Mouse (Mus musculus) urinary bladder, postnatal 25 days (tissue): ENCODE measurements around the gene Sept6.
"Not testable (repeated sequence)": the region's sequence is repeated elsewhere in the genome, so short reads cannot be mapped to it uniquely, and the experiment has no call there.

Source experiments
- DNase-seq: peaks from one replicate; pipeline ENCODE4 v3.0.0; 2022; ENCODE audit warnings: low spot score

The Sept6 gene

DNA sequence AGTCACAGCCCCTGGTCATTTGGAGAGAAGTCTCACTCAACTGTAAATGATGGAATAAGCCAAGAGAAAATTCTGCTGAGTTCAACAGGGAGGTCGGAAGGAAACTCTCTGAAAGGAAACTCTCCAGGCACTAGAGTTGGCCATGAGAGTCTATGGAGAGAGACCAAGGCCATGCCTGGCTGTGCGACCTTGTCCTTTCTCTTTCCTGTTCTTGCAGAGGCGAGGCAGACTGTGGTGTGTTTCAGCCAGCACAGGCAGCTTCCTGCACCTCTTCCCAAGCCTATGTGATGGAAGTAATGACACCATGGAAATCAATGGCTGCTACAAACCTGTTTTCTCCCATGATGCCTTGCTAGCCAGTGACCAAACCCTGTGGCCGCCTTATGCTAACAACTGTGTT is 20.4 kb downstream of the Sept6 start:
- no peak for DNase-seq

DNA sequence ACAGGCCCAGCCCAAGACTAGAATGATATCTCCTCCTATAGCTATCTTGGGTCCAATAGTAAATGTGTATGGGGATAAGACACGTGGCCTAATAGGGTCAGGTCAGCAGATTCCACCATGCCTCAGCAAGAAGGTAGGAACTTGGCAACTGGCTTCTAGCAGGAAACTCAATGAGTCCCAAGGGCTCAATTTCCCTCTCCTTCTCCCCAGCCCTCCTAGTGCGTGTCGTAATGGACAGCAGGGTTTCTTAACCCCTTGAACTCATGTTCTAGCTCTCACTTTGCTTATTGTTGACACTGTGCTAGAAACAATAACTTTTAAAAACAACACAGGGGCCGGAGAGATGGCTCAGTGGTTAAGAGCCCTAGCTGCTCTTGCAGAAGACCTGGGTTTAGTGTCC is 22.1 kb downstream of the Sept6 start:
- no peak for DNase-seq

DNA sequence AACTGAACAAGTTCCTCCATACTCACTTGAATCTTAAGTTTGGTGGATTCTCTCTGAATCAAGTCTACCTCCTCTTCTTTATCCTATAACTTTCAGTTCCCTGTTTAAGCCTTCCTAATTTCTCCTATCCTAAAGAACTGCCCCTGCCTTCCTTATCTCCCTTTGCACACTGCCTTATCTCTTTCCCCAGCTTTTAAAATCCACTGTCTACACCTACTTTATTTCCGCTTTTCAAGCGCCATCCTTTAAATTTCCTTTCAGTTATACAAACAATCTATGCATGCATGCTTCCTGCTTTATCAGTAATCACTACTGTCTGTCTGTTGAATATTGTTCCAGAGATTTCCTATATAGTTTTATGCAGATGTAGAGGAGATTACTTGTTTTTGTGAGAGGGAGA is 34.9 kb downstream of the Sept6 start:
- DNase-seq: no peak

DNA sequence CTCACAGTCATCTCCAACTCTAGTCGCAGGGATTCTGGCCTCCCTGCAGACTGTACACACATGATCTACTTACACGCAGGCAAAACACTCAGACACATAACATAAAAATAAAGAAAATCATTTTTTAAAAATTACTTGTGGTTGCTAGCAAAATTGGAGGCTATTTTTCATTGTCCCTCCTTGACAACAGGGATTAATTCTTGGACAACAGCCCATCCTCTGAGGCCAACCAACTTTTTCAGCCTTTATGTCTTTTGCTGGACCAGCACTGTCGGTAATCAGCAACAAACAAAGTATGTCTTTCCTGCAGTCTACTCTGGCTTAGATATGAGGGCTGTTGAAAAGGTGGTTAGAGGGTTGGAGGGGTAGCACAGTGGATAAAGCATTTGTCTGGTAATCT is 50.5 kb downstream of the Sept6 start:
- no peak for DNase-seq

DNA sequence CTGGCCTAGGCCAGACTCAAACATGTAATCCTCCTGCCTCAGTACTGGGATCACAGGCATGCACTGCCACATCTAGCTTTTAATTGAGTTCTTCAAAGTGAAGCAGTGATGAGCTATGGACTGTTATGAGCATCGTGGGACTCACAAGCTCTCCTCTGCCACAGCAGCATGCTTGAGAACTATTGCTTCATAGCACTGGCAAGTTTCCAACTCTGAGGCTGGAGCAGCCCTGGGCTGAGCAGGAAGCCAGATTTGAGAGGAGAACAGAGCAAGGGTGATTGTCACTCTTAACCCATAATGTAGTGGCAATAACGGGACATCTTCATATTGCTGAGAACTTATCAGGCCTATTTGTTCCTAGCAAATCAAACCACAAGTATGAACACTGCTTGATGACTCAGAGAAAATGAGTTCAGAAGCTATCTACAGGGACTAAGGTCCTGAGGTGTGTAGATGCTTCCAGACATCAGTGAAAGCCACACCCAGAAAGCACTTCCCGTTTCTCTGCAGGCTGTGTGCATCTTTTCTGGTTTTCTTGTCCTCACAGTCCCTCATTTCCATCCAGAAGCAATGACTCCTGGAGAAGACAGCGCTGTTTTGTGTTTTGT is 51.7 kb downstream of the Sept6 start:
- DNase-seq: peak; percentile 19

DNA sequence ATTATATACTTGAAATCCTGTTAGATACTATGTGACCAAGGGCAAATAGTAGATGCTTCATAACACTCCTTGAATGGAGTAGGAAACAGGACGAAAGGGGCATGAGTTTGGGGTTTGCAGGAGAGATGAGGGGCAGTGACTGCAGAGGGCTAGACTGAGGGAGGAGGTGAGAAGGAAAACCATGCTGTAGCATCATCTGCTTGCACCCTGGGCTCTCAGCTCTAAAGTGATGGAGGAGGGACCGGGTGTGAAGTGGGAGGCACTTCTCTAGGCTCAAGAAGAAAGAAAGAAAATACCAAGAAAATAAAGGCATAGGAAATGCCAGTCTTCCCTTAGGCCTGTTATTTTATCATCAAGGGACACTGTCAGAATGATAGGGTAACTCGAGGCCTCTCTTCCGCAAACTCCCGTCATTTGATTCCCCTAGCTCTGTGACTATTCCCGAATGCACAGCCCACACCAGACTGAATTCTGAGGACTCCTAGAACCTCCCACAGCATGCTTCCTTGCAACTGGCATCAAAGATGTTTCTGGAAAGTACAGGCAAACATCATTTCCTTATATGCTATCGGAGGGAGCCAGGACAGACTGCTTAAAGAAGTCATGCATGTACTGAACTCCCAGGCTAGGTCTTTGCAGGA is 56.1 kb downstream of the Sept6 start:
- DNase-seq: no peak

DNA sequence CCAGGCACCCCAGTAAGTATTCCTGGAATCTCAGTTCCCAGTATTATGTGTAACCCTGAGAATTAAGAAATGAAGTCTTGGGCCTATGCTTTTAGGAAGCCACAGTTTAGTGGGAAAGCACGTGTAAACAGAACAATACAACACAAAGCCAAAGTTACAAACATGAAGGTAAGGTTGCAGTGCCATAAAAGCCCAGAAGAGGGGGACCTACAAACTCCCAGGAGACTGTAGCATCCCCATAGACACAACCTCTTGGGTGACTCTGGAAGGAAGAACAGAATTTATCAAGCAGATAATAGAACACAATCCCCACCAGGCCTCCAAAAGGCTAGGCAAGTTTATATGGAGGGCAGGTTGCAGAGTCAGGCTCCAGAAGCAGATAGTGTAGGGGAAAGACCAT is 61.0 kb downstream of the Sept6 start:
- no peak for DNase-seq

DNA sequence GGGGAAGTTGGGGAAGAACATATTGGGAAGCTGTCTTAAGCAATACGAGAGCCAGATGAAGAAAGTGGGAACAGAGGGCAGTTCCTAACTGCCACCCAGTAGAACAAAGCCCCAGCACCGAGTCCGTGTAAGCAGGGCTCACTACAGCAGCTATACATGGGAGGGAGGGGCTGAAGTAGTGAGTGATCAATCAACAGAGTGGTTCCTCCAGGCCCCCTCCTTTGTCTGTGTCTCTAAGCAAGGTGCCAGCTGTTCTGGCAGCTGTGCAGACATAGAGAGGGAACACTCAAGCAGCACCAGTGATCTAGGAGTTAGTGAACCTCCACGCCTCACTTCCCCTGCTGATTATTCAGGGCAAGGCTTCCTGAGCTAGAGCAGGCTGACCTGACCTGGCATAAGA is 61.9 kb downstream of the Sept6 start:
- no peak for DNase-seq

DNA sequence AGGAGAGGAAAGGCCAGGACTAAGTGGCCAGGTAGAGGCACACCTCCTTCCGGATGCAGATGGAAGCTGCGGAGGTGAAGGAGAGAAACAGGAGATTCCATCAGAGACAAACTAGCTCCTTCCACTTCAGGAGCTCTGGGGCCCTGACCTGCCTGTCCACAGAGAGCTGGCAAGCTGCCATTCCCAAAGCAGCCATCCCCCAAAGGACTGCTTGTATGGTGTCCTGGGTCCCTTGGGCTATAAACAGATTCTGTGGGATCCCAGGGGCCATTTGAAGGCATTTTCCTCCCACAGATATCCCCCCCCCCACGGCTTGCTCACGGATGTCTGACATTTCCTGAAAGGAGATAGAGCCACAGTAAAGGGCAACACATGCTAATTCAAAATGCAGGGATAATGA is 62.8 kb downstream of the Sept6 start:
- DNase-seq: no peak

DNA sequence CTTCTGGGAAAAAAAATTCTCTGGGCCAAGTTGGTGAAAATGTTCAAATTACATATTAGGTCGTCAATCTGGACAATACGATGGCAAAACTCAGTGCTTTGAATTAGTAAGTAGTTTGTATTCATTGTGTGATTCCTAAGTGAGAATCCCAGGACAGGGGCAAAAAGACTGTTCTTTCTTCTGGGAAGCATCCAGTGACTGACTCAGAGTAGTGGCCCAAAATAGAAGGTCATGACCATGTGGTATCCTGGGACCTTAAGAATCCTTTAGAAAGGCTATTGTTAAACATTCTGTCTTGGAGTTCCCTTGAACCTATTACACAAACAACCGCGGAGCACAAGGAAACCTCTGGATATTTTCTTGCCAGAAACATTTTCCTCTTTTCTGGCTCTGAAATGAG is 70.2 kb downstream of the Sept6 start:
- no peak for DNase-seq

DNA sequence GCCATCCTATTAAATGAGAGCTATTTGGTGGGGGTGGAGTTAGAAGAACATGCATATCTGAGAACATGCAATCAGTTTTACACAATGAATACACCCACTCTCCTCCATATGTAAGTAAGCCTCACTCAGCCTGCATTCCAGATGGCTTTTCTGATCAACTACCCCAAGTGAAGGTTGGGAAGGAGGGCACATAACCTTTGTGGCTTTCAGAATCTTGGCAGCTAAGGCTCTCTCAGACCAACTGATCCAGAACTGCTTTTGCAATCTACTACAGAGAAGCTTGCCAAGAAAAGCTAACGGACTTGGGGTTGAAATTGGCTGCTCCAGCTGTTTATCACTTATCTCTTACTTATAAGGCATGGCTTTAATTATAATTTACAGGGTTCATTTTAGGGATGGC is 73.8 kb downstream of the Sept6 start:
- DNase-seq: no peak

DNA sequence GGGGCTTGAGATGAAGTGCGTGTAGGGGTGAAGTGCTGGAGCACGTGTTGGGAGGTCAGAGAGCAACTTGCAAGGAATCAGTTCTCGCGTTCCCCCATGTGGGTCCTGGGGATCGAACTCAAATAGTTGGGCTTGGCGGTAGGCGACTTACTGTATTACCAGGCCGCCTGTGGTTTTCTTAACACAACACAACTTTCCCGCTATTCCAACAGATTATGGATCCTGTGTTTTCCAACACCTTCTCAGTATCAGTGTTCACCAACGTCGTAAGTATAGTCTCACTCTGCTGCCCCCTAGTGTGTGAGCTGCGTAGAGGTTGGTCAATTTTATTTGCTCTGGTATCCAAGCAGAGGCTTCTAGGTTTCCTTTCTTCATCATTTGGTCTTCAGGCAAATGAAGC is 80.3 kb downstream of the Sept6 start:
- peak; percentile 35 for DNase-seq

DNA sequence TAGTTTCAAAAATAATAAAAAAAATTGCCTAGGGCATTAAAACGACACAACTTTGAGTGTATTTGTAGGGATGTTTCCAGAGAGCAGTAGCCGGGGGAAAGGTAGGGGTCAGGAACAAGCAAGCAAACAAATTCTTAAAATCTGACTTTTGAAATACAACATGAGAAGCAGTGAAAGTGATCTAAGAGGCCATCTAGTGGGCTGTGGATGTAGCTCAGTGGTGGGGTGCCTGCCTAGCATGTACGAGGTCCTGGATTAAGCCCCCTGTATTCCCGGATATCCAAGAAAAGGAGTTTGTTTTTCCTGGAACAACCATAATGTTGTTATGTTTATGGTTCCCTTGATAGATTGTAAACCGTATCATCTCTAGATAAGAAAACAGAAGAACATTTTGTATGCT is 85.1 kb downstream of the Sept6 start:
- no peak for DNase-seq

DNA sequence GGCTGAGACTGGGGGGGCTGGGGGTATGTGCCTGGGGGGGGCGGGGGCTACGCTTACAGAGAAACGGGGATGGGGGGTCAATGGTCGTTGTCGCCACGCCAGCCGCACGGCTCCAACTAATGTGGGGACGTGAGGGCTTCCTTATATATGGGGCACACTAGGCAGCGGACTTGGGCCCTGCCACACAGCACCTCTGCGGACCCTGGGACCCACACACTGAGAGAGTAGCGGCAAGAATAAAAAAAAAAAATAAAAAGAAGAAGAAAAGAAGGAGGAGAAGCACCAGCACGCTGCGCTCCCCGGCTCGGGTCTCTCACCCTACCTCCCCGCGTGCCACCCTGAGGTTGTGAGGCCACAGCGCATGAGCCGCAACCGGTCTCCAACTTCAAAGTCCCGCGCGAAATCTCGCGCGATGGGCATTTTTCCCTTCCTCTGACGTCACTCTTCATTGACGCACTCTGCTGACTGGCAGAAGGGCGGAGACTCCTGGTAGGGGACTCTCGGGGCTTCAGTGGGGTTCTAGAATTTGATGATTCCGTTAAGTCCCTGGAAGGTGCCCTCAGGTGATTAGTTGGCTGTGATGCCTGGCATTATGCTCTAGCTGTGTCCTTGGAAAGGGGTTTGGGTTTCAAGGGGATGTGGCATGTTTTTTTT is 88.4 kb downstream of the Sept6 start:
- peak; percentile 82 for DNase-seq

DNA sequence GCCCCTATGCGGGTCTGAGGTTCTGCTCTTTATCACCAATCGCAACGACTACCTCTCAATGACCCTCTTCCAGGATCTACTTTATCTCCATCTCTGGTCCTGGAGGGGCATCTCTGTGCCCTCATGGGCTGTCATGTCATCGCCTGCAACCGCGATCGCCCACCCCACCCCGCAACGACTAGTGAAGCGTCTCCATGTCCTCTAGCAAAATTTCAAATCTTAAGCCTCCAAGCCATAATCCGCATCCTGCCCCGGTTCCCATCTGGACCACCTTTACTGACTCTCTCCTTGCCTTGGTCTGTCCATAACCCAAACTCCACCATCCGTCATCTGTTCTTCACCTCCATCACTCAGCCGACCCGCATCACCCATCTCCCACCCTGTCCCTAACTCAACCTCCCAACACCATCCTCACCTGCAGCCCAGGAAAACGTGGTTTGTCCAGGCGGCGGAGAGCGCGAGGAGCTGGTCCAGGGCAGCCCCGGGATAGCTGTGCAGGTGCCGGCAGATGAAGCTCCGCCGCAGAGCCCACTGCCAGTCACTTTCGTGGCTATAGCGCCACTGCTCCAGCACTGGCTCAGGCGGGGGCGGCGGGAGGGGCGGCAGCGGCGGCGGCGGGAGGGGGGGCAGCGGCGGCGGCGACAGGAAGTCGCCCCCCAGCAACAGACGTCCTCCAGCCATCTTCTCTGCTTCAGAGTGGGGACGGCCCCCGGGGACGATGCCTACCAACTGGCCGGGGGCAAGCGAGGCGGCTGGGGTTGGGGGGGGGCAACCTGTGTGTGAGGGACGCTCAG is 89.1 kb downstream of the Sept6 start, which contains the start of gene Nkrf:
Gene Nkrf (minus strand): TSS at position 579 of the 794 bp plus-strand sequence.
- DNase-seq: peak; percentile 8

DNA sequence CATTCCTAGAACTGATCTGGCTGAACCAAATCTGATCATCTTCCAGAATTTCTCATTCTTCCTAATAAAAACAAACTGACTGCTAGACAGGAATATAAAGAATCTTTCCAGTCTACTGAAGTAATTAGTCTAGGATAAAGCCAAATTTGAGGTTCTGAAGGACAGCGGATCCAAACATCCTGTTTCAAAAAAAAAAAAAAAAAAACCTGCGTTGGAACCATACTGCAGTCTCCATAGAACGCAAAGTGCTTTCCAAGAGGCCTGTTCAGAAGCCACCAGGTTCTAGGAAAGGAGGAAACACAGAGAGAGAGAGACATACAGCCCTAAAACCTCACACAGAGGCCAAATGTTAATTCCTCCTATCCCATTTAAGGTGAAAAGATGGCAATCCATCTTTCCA is 89.9 kb downstream of the Sept6 start:
- no peak for DNase-seq

DNA sequence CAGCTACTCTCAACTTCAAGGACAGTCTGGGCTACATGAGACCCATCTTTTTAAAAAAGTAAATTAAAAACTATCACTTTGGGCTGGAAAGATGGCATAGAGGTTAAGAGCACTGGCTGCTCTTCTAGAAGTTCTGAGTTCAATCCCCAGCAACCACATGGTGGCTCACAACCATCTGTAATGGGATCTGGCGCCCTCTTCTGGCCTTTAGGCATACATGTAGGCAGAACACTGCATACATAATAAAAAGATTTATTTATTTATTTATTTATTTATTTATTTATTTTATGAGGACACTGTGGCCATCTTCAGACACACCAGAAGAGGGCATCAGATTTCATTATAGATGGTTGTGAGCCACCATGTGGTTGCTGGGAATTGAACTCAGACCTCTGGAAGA is 92.7 kb downstream of the Sept6 start:
- not testable (repeated sequence) for DNase-seq

DNA sequence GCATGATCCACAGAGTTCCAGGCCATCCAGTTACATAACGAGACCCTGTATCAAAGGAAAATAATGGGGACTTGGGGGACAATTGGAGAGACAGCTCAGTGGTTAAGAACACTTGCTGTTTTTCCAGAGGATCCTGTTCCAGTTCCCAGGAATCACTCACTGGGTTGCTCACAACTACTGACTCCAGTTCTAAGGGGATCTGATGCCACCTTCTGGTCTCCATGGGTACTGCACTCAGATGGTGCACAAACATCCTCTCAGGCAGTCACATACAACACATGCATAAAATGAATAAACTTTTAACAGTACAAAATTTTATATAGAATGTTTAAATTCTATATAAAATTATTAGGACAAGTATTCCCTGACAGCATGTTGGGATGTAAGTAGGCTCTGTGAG is 106.9 kb downstream of the Sept6 start:
- no peak for DNase-seq

DNA sequence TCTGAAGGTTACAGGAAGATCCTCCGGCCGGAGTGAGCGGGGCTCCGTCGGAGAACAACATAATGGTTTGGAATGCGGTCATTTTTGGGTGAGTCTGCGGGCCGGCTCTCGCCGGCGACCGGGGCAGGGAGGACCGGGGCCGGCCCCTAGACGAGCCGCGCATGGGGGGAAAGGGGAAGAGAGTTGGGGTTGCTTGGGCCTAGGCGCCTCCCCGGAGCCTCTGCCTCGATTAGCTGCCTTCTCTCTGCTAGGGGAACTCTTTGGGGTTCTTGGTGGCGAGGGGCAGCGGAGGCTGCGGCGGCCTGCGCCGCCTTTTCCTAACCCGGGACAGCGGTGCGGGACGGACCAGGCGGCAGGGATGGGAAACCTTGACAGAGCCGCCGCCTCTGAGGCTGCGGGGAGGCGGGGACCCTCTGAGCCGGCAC is 116.9 kb downstream of the Sept6 start:
- DNase-seq: peak; percentile 14

DNA sequence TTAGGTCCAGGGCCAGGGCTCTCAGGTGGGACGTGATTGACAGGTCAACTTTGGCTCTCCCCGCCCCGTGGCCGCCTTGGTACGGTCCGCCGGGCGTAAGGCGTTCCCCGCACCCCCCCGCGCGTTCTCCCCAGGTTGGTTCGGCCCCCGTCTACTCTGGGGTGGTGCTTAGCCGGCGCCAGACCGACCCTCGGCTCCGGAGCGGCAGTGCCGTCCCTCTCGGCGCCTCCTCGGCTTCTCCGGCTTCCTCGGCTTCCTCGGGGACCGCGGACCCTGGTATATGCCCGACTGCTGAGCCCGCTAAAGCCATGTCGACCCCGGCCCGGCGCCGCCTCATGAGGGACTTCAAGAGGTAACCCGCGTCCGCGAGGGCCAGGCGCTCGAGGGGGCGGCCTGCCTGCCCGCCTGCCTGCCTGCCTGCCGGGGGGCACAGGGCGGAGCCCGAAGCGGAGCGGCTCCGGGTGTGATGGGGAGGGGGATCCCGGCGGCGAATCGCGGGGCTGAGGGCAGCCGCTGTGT is 117.4 kb downstream of the Sept6 start:
- DNase-seq: peak; percentile 81

DNA sequence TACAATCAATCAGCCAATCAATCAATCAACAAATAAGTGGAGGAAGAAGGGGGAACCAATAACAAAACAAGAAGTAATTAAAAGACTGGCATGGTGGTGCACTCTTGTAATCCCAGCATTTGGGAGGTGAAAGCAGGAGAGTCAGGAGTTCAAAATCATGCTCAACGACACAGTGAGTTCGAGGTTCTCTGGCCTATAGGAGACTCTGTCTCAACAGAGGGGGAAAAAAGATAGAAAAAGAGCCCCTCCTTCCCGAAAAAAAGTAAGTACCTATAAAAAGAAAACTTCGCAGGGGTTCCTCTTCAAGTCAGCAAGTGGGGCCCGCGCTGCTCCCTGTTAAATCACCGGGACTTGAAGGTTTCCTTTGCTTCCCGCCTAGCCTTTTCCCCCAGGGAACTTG is 117.8 kb downstream of the Sept6 start, which contains the start of the genes Ube2a and C330007P06Rik:
Gene Ube2a (plus strand): TSS at position 136 of the 400 bp plus-strand sequence.
Gene C330007P06Rik (minus strand): TSS at position 347 of the 400 bp plus-strand sequence.
- DNase-seq: no peak

DNA sequence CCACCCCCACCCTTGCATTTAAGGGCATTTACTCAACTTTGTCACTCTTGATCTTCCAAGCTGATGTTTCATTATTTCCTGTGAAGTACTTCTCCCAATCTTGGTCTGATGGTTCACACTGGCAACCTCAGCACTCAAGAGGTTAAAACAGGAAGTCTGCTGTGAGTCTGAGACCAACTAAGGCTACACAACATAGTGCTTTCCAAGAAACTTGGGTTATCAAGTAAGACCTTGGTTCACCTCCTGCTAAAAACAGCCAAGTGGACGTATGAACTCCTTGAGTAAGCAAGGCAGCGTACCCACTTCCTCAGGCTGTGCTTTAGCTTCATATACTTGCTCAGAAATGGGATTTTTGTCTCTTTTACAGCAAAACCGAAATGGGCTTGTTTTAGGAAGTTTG is 121.2 kb downstream of the Sept6 start:
- no peak for DNase-seq
